Mouse (Mus musculus): ENCODE measurements at regions not wholly inside any gene's neighbourhood (a gene's known extent, or its start where the extent isn't known, plus 50 kb on each side); places are given as distances from the start of the nearest gene placed in this dataset.

GRCm38 (mm10) chr8:12075943-12076342, 202.7 kb upstream of the A230072I06Rik start:
- no peak for DNase-seq

DNA sequence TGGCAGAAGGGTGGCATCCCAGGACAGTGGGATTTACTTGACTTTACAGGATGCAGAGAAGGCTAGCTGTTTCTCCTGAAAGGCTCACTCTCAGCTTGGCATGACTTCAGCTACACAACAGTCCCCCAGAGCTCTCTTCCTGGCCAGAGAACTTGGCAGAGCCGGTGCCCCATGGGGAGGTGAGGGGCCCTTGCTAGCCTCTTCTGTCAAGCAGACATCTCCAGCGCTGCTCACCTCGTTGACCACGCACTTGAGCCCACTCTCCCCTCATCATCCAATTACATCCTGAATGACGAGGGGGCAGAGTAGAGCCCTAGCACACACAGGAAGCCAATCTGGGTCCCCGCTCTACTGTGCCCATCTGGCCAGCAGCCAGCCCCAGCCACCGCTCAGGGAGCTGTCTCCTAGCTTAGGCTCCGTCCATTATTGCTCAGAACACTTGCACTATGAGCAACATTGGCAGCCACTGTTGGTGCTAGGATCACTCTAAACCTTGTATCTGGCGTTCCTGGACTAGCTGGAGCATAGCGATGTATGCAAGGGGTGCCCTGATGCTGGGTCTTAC, 201.7 kb upstream of the A230072I06Rik start:
- peak; percentile 40 for DNase-seq

- no peak for DNase-seq
Observed at GRCm38 (mm10) chr8:12077896-12078295, 200.7 kb upstream of the A230072I06Rik start.

- no peak for DNase-seq
Observed at GRCm38 (mm10) chr8:12078679-12079566, 199.7 kb upstream of the A230072I06Rik start.

DNA sequence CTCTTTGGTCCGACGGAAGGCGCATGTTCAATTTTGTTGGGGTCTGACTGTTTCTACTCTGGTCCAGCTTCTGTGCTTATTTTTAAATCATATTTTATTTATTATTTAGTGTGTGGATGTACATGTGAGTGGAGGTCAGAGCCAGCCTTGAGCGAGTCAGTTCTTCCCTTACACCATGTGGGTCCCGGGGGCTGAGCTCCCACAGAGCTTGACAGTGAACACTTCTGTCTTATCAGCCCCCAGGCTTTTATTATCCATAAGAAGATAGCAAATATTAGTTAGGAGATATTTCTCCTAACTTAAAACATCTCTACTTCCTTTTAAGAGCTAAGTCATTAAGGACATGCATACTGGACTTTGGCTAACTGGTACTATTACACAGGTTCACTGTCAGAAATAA, 197.1 kb upstream of the A230072I06Rik start:
- DNase-seq = no peak

DNA sequence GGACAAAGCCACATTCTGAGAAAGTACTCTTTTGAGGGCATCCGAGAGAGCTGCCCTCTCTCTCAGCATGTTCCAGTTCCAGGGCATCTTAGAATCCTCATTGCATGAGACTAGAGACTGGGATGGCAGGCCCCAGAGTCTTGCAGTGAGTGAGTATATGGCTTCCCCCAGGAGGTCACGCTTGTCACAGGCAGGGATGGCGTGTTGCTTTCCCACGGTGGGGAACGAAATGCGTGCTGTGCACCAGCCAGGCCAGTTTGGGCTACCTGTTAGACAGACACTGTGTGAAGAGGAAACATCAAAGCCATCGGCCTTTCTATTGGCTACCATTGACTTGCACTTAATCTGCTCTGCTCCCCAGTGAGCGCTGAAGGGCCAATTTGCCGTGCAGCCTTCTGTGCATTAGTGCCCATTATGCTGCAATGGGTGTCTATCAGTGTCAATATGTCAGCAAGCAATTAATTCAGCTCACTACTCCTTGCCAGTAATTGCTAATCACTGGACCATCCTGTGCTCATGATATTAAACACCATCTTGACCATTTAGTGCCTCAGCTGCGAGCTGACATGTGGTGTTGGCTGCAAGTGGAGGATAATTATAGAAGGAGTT, 191.3 kb upstream of the A230072I06Rik start:
- no peak for DNase-seq

- no peak for DNase-seq
Observed at GRCm38 (mm10) chr8:12100145-12100544, 178.5 kb upstream of the A230072I06Rik start.

DNA sequence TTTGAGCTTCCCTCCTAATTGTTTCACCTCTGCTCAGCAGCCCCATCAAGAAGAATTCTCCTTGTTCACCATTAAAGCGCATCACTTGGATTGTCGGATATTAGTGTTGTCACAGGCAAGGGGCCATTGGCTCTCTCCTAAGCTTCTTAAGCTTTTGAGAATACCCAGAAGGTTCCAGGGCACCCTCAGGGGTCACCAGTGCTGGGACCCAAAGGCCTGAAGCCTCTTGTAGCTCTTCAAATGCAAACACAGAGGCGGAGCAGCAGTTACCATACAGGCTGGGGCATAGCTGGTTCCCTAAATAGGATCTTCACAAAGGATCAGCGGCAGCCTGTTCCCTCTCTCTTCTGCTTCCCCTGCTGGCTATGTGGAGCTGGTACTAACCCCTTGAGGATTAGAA, 175.3 kb upstream of the A230072I06Rik start:
- no peak for DNase-seq

- no peak for DNase-seq
Observed at GRCm38 (mm10) chr8:12105106-12105901, 173.3 kb upstream of the A230072I06Rik start.

DNA sequence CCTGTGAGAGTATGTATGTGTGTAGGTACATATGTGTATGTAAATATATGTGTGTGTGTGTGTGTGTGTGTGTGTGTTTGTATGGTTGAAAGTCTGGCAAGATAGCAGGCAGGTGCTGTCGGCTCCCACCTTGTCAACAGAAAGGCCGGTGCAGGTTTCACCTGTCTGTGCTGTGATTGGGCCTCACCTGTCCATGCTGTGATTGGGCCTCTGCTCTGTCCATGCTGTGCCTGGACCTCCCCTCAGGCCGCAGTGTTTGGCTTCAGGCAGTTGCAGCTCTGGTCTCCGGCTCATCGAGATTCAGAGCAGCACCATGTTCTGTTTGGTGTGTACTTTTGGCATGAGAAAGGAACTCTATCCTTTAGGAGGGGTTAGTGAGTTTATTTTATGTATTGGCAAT, 170.0 kb upstream of the A230072I06Rik start:
- no peak for DNase-seq

DNA sequence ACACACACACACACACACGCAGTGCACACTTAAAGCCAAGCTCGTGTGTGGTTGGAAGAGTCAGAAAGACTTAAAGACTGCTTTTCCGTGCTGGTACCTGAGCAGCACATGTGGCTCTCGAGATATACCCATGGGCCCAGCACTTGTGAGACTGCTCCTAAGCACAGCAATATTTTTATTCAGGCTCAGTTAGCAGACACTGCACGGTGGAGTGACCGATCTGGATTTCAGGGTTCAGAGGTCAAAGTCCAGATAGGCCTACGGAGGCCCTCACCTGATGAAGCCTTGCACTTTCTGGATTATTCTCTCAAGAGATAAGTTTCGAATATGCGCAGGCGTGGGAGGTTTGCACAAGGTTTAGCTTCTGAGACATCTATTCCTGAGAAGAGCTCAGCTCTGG, 167.0 kb upstream of the A230072I06Rik start:
- DNase-seq = no peak

GRCm38 (mm10) chr8:12113023-12113422, 165.6 kb upstream of the A230072I06Rik start:
- no peak for DNase-seq

- peak; percentile 78 for DNase-seq
Observed at GRCm38 (mm10) chr8:12126374-12127001, 152.1 kb upstream of the A230072I06Rik start.

- peak; percentile 22 for DNase-seq
Observed at GRCm38 (mm10) chr8:12127106-12127800, 151.4 kb upstream of the A230072I06Rik start.

GRCm38 (mm10) chr8:12127801-12128490, 150.7 kb upstream of the A230072I06Rik start:
- no peak for DNase-seq

GRCm38 (mm10) chr8:12130591-12130990, 148.0 kb upstream of the A230072I06Rik start:
- no peak for DNase-seq

DNA sequence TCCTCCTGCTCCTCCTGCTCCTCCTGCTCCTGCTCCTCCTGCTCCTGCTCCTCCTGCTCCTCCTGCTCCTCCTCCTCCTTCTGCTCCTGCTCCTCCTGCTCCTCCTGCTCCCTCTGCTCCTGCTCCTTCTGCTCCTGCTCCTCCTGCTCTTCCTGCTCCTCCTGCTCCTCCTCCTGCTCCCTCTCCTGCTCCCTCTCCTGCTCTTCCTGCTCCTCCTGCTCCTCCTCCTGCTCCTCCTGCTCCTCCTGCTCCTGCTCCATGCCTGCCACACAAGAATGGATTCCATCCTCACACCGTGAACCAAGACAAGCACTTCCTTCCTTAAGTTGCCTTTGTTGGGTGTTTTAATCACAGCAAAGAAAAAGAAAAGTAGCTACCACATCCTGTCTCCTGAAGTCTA, 144.4 kb upstream of the A230072I06Rik start:
- DNase-seq = no peak

DNA sequence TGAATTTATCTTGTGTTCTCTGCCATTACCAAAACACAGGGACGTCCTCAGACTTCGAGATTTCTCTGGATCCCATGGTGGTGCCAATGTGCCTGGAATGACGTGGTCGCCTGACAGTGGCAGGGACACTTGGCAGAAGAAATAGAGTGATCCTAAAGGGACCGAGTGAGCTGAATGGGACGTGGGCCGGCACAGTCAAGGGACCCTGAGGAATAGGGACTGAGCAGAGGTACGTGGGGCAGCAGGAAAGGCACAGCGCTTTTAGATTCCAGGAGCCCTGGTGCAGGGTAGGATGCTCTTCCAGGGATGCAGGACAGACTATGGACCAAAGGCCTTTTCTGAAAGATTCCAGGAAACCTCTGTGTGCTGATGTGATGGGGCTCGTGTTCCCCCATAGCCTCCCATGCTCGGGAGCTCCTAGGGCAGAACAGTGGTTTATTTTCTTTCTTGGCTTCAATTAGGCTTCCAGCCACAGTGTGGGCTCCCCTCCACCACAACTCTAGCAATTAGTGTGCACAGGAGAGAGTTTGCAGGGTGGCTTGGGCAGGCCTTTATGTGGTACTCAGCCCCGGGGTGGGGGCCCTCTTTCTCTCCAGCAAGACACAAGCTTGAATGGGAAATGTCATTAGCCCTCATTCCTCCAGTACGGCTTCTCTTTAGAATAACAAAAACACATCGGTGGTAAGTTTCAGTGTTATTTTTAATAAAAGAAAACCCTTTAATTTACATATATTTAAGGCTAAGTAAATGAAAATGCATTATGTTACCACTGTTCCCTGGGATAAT, 143.0 kb upstream of the A230072I06Rik start:
- DNase-seq = peak; percentile 20

- DNase-seq = no peak
Observed at GRCm38 (mm10) chr8:12136178-12136455, 142.5 kb upstream of the A230072I06Rik start.

GRCm38 (mm10) chr8:12137496-12137895, 141.1 kb upstream of the A230072I06Rik start:
- DNase-seq = no peak

DNA sequence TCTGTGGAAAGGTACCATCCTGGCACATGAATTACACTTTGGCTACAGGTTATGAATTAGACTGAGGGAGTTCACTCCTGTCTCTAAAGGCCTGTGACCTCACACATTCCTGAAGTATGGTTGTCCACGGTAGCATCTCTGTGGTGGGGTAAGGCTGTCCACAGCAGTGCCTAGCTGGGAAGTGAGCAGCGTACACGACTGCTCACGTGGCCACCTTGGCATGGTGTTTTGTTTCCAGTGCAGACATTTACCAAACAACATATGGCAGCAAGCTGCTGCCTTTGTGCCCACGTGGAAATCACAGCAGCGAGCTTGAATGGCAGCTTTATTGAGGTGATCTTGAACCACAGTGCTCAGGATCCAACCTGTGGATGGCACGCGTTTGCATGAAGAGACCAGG, 140.7 kb upstream of the A230072I06Rik start:
- no peak for DNase-seq

Data from right cerebral cortex, postnatal 4 days (tissue).